Mouse (Mus musculus) ES-E14 (cell line): Measurements from ENCODE around the gene Slc10a7. TPM values are rescaled to one million over a fixed set of nuclear protein-coding genes. Genes with fewer than 3 reads are reported as not detected.

Source experiments
- DNase-seq: peaks from one replicate; pipeline ENCODE4 v3.0.0-alpha.2; 2013; ENCODE audit warnings: low read depth, low spot score
- H3K27ac ChIP-seq: 2 replicates; pipeline ENCODE4 v1.5.1; 2012; ENCODE audit warnings: low read depth, mild to moderate bottlenecking, low read length, moderate library complexity, mixed read lengths; ENCODE audit not compliant: poor library complexity, insufficient read depth, severe bottlenecking
- H3K36me3 ChIP-seq: 2 replicates; pipeline ENCODE4 v1.6.1; 2012; ENCODE audit warnings: mild to moderate bottlenecking, low read length, moderate library complexity, mixed read lengths; ENCODE audit not compliant: control insufficient read depth, poor library complexity, insufficient read depth, severe bottlenecking
- H3K4me1 ChIP-seq, 2 experiments: fragments of 150-350 bp in 1 of 2; sonication (generic) in 1 of 2; 2 replicates each; pipeline ENCODE4 v1.6.1; 2012; ENCODE audit warnings: low read length in 2 of 2, mild to moderate bottlenecking in 1 of 2, mixed read lengths in 1 of 2; ENCODE audit not compliant: control insufficient read depth in 2 of 2, insufficient read depth in 2 of 2, poor library complexity in 1 of 2
- H3K4me3 ChIP-seq, 2 experiments: fragments of 150-350 bp in 1 of 2; sonication (generic) in 1 of 2; 2 replicates each; pipeline ENCODE4 v1.5.1; 2012; ENCODE audit warnings: low read length in 2 of 2, low read depth in 1 of 2, mild to moderate bottlenecking in 1 of 2, mixed read lengths in 1 of 2; ENCODE audit not compliant: insufficient read depth in 1 of 2, poor library complexity in 1 of 2, severe bottlenecking in 1 of 2
- H3K9ac ChIP-seq: 2 replicates; pipeline ENCODE4 v1.6.1; 2012; ENCODE audit warnings: low read depth, mild to moderate bottlenecking, low read length, mixed read lengths; ENCODE audit not compliant: poor library complexity, insufficient read depth, severe bottlenecking
- H3K9me3 ChIP-seq: fragments of 150-350 bp; sonication (generic); 2 replicates; pipeline ENCODE4 v1.6.1; 2012; ENCODE audit warnings: low read depth, mild to moderate bottlenecking, low read length; ENCODE audit not compliant: control insufficient read depth, insufficient read depth
- CHD2 ChIP-seq: IDR thresholded peaks from 2 replicates; pipeline ENCODE4 v1.6.1; 2014; ENCODE audit warnings: mild to moderate bottlenecking, low read depth, low read length, inconsistent platforms
- HCFC1 ChIP-seq: IDR thresholded peaks from 2 replicates; pipeline ENCODE4 v1.6.1; 2012; ENCODE audit warnings: low read length, inconsistent platforms, borderline replicate concordance; ENCODE audit not compliant: insufficient read depth
- MAFK ChIP-seq: IDR thresholded peaks from 2 replicates; pipeline ENCODE4 v1.6.1; 2014; ENCODE audit warnings: mild to moderate bottlenecking, low read depth, low read length, inconsistent platforms; ENCODE audit not compliant: insufficient read depth
- ZC3H11A ChIP-seq: IDR thresholded peaks from 2 replicates; pipeline ENCODE4 v1.6.1; 2012; ENCODE audit warnings: low read depth, mild to moderate bottlenecking, inconsistent platforms, low read length, borderline replicate concordance
- ZNF384 ChIP-seq: IDR thresholded peaks from 2 replicates; pipeline ENCODE4 v1.6.1; 2012; ENCODE audit warnings: low read depth, low read length, inconsistent platforms
- in situ Hi-C, 2 experiments: fragments of 600-800 bp; cut with MboI; formaldehyde crosslinking; loops; one replicate each; pipeline ENCODE4 v1.15.1; 2025; ENCODE audit warnings: low sequenced_read_pairs in 2 of 2, inconsistent platforms in 1 of 2; ENCODE audit not compliant: unreplicated experiment in 2 of 2
- total RNA-seq: library from RNA; depleted of rRNA; stranded (reverse); fragments of 300-350 nt; gene quantifications from 2 replicates; pipeline ENCODE4 v1.2.3, GENCODE M21; 2012

Gene Slc10a7
- total RNA-seq, 1 experiment, result 30.5 TPM

GRCm38 (mm10) chr8:78626632-78627031 lies 117.5 kb downstream of the Slc10a7 start:
- Histone ChIP-seq H3K27ac (no peak overlapping the region), H3K4me3 (no peak overlapping the region), H3K36me3 (peaks cover 14% of the 10 kb centered on the region), H3K4me1 (peaks cover 8 to 10% of the 10 kb centered on the region in 2 experiments; a peak in 3 of 4 replicates), H3K9me3 (no peaks in the 10 kb centered on the region), H3K9ac (no peak overlapping the region)
- TF ChIP-seq ZC3H11A, result no peak
- no peak for TF ChIP-seq MAFK
- no peak for TF ChIP-seq HCFC1
- TF ChIP-seq CHD2, result no peak
- no peak for TF ChIP-seq ZNF384
- in situ Hi-C loops, result no loop called here
- DNase-seq, result no peak

- no peak overlapping the region for H3K27ac ChIP-seq
- H3K9ac ChIP-seq, result no peak overlapping the region
- in situ Hi-C loops, result no loop called here
- no peak overlapping the region for H3K4me3 ChIP-seq
- no peak for DNase-seq
- TF ChIP-seq ZC3H11A (no peak), ZNF384 (no peak), CHD2 (no peak), HCFC1 (no peak), MAFK (no peak)
- peaks cover 7 to 8% of the 10 kb centered on the region in 2 experiments; a peak in 3 of 4 replicates for H3K4me1 ChIP-seq
- no peaks in the 10 kb centered on the region for H3K9me3 ChIP-seq
- H3K36me3 ChIP-seq, result peaks cover 16% of the 10 kb centered on the region
These were observed 118.6 kb downstream of the Slc10a7 start for GRCm38 (mm10) chr8:78627793-78628192.

- in situ Hi-C loops, result no loop called here
- Histone ChIP-seq H3K36me3 (peaks cover 16% of the 10 kb centered on the region), H3K4me1 (no peaks in the 10 kb centered on the region), H3K9ac (no peak overlapping the region), H3K4me3 (no peak overlapping the region), H3K27ac (no peak overlapping the region), H3K9me3 (no peaks in the 10 kb centered on the region)
- TF ChIP-seq MAFK (no peak), ZC3H11A (no peak)
- no peak for DNase-seq
These were observed 121.4 kb downstream of the Slc10a7 start for GRCm38 (mm10) chr8:78630414-78631164.

GRCm38 (mm10) chr8:78633012-78633411 lies 123.9 kb downstream of the Slc10a7 start:
- H3K4me3 ChIP-seq, result no peak overlapping the region
- H3K9me3 ChIP-seq, result no peaks in the 10 kb centered on the region
- no peak for DNase-seq
- peaks cover 13% of the 10 kb centered on the region; the same call in 1 of the 2 replicates for H3K36me3 ChIP-seq
- no peak overlapping the region for H3K27ac ChIP-seq
- in situ Hi-C loops, result no loop called here
- H3K9ac ChIP-seq, result no peak overlapping the region
- TF ChIP-seq ZNF384 (no peak), HCFC1 (no peak), ZC3H11A (no peak), CHD2 (no peak), MAFK (no peak)
- H3K4me1 ChIP-seq, result no peaks in the 10 kb centered on the region

GRCm38 (mm10) chr8:78634018-78634417 lies 124.9 kb downstream of the Slc10a7 start:
- DNase-seq, result no peak
- peaks cover 13% of the 10 kb centered on the region; the same call in 1 of the 2 replicates for H3K36me3 ChIP-seq
- H3K27ac ChIP-seq, result no peak overlapping the region
- in situ Hi-C loops, result no loop called here
- TF ChIP-seq CHD2, result no peak
- no peak overlapping the region for H3K4me3 ChIP-seq
- H3K4me1 ChIP-seq, result no peaks in the 10 kb centered on the region
- no peaks in the 10 kb centered on the region for H3K9me3 ChIP-seq
- H3K9ac ChIP-seq, result no peak overlapping the region
